In genomic region chr4:81222468-81223175, GRCm38 (mm10) we compare ENCODE assay signal across 22 mouse cellular contexts.
DNase-seq lines count a peak whose midpoint lies in the region; ATAC-seq and TF ChIP-seq lines count a peak whose summit lies in the region.
"Had no signal": no experiment of that assay in that cellular context is flagged by ENCODE, and none has a peak within 500 bp of the region (broad histone marks: within the 10 kb centered on the region; RNA-seq: fewer than 3 reads in every experiment).

No protein-coding gene starts in this region.

- no peaks in the 10 kb centered on the region for H3K4me1 ChIP-seq in heart, embryonic 13.5 days
- no peaks in the 10 kb centered on the region; the same call in 1 of the 2 replicates for H3K4me1 ChIP-seq in kidney, adult 2 months (ENCODE audit: control insufficient read depth, insufficient read depth, low read length)
- H3K4me1 ChIP-seq in limb, embryonic 14.5 days (ENCODE audit: control insufficient read depth, insufficient read depth, low read length) = peaks cover 12% of the 10 kb centered on the region; the same call in 1 of the 2 replicates
- H3K4me1 ChIP-seq: heart, embryonic 15.5 days; intestine, embryonic 15.5 days; stomach, embryonic 15.5 days had no signal

- 49% methylated on average over 5 of the region's 5 CpGs for WGBS in heart, embryonic 13.5 days
- WGBS in kidney, adult 2 months = 25% methylated on average over 5 of the region's 5 CpGs
- 55% methylated on average over 5 of the region's 5 CpGs for WGBS in limb, embryonic 14.5 days

- 0 out of 2 replicates have a peak overlapping the region, but pooled peaks have one; percentile 6 for H3K27ac ChIP-seq in heart, embryonic 13.5 days (replicated peaks)
- no peak overlapping the region for H3K27ac ChIP-seq in kidney, adult 2 months (ENCODE audit: insufficient read depth, low read depth, low read length)
- H3K27ac ChIP-seq in limb, embryonic 14.5 days (replicated peaks; ENCODE audit: low read depth, low read length) = peak overlapping the region; percentile 68; the same call in 1 of the 2 replicates
- H3K27ac ChIP-seq: forebrain, embryonic 10.5 days; heart, embryonic 15.5 days; hindbrain, embryonic 15.5 days; intestine, embryonic 15.5 days; neural tube, embryonic 15.5 days; stomach, embryonic 15.5 days had no signal

- H3K4me2 ChIP-seq in heart, embryonic 13.5 days = no peak overlapping the region
- no peak overlapping the region for H3K4me2 ChIP-seq in limb, embryonic 14.5 days (replicated peaks; ENCODE audit: low read depth, low read length, severe bottlenecking)
- H3K4me2 ChIP-seq: heart, embryonic 15.5 days; hindbrain, embryonic 15.5 days; intestine, embryonic 15.5 days; midbrain, embryonic 11.5 days; neural tube, embryonic 15.5 days; stomach, embryonic 15.5 days had no signal

- intact Hi-C loops in heart, postnatal 10 days (cut with DNase I) = no loop called here

- no peak for ATAC-seq in heart, embryonic 13.5 days (ENCODE audit: extremely low read depth, insufficient number of reproducible peaks, low FRiP score, low TSS enrichment)
- ATAC-seq in limb, embryonic 14.5 days (ENCODE audit: low FRiP score, low read depth) = no peak
- no peak for ATAC-seq in inflammation-experienced regulatory T-cells, adult 6 months
- ATAC-seq: forebrain, postnatal 0 days; intestine, embryonic 15.5 days had no signal

- H3K9me3 ChIP-seq in heart, embryonic 13.5 days = no peaks in the 10 kb centered on the region
- H3K9me3 ChIP-seq in limb, embryonic 14.5 days (ENCODE audit: control insufficient read depth, low read length) = no peaks in the 10 kb centered on the region
- H3K9me3 ChIP-seq: forebrain, embryonic 10.5 days; heart, embryonic 15.5 days; hindbrain, embryonic 15.5 days; intestine, embryonic 15.5 days; neural tube, embryonic 15.5 days; stomach, embryonic 15.5 days had no signal

- H3K36me3 ChIP-seq in heart, embryonic 13.5 days = no peaks in the 10 kb centered on the region
- H3K36me3 ChIP-seq in kidney, adult 2 months (ENCODE audit: control insufficient read depth, insufficient read depth, low read length) = no peaks in the 10 kb centered on the region
- H3K36me3 ChIP-seq in limb, embryonic 14.5 days (ENCODE audit: control insufficient read depth, insufficient read depth, low read length) = no peaks in the 10 kb centered on the region
- H3K36me3 ChIP-seq: forebrain, embryonic 10.5 days; heart, embryonic 15.5 days; hindbrain, embryonic 15.5 days; intestine, embryonic 15.5 days; neural tube, embryonic 15.5 days; stomach, embryonic 15.5 days had no signal

- H3K9ac ChIP-seq in heart, embryonic 13.5 days = no peak overlapping the region
- H3K9ac ChIP-seq in limb, embryonic 14.5 days (ENCODE audit: low read depth, low read length, severe bottlenecking) = no peak overlapping the region
- H3K9ac ChIP-seq: forebrain, postnatal 0 days; heart, embryonic 15.5 days; hindbrain, embryonic 15.5 days; intestine, embryonic 15.5 days; neural tube, embryonic 15.5 days; stomach, embryonic 15.5 days had no signal

- TF ChIP-seq CTCF in kidney, adult 2 months (conservative IDR thresholded peaks at IDR 0.05; ENCODE audit: insufficient read depth, insufficient read length, low read depth, low read length) = no peak

- H3K27me3 ChIP-seq in heart, embryonic 13.5 days (replicated peaks) = no peaks in the 10 kb centered on the region
- H3K27me3 ChIP-seq in kidney, adult 2 months (replicated peaks; ENCODE audit: control insufficient read depth, insufficient read depth, low read length) = no peaks in the 10 kb centered on the region; the same call in 1 of the 2 replicates
- H3K27me3 ChIP-seq in limb, embryonic 14.5 days (ENCODE audit: control insufficient read depth, insufficient read depth, low read length) = no peaks in the 10 kb centered on the region
- H3K27me3 ChIP-seq: heart, embryonic 15.5 days; hindbrain, embryonic 15.5 days; intestine, embryonic 15.5 days; neural tube, embryonic 15.5 days; stomach, embryonic 15.5 days had no signal

- no peak overlapping the region for H3K4me3 ChIP-seq in heart, embryonic 13.5 days
- no peak overlapping the region for H3K4me3 ChIP-seq in kidney, adult 2 months (ENCODE audit: insufficient read depth, low read depth, low read length)
- no peak overlapping the region for H3K4me3 ChIP-seq in limb, embryonic 14.5 days (replicated peaks; ENCODE audit: low read length)
- H3K4me3 ChIP-seq: forebrain, embryonic 10.5 days; heart, embryonic 15.5 days; hindbrain, embryonic 15.5 days; intestine, embryonic 15.5 days; neural tube, embryonic 15.5 days; stomach, embryonic 15.5 days had no signal

- no peak for DNase-seq in heart, postnatal 10 days
- DNase-seq in kidney, adult 2 months = peak; percentile 13
- peak; percentile 28 for DNase-seq in kidney, postnatal 10 days
- no peak for DNase-seq in limb, embryonic 14.5 days (ENCODE audit: low spot score)
- no peak for DNase-seq in frontal cortex, postnatal 14 days (ENCODE audit: low spot score in 2 of 2)
- DNase-seq in lung, adult 18-20 months = no peak
- DNase-seq: adrenal gland, postnatal 36 days; cerebellum, adult 11 months; cerebellum, postnatal 10 days; gastrocnemius, postnatal 36 days; lung, postnatal 10 days; thymus, postnatal 36 days had no signal

- TF ChIP-seq POLR2A in kidney, adult 2 months (IDR thresholded peaks at IDR 0.05; ENCODE audit: low read depth, low read length) = no peak
- TF ChIP-seq POLR2A in limb, embryonic 14.5 days (IDR thresholded peaks at IDR 0.05; ENCODE audit: borderline replicate concordance, extremely low read depth, insufficient read depth, insufficient read length) = no peak

Comparison
In these comparisons a context has a peak if more than half of its experiments do, and no peak if none do; other contexts are left out.
1. DNase-seq: peak in kidney, adult 2 months (single experiment) and kidney, postnatal 10 days (single experiment); none in heart, postnatal 10 days (0 of 2), limb, embryonic 14.5 days (single experiment), frontal cortex, postnatal 14 days (0 of 2) and lung, adult 18-20 months (0 of 2).